Mouse (Mus musculus): ENCODE data around the gene Hydin.

DNA sequence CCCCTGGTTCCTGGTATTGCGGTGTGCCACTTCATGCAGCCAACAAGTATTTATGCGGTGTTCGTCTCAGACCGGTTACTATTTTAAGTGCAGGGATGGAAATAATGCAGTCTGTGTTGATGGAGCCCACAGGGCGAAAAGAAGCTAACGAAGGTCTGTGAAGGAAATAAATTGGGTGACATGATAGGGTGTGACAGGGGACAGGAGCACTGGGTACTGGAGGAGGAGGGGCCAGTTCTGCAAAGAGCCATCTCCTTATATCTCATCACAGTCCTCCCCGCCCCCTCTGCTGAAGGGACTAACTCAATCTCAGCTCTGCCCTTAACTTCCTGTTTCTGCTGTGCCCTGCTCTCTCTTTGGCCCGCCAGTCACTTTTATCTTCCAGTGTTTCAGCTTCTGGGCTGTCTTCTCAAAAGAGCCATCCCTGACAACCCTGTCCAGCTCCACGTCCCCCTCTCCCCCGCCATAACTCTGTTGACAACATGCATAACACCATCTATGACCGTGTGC lies 926 bp upstream of the Hydin start:
- no peak for TF ChIP-seq CTCF (IDR thresholded peaks at IDR 0.05; ENCODE audit: insufficient read depth, low read length)
- no peak for TF ChIP-seq POLR2A (IDR thresholded peaks at IDR 0.05; ENCODE audit: borderline replicate concordance, extremely low read depth, low read depth, low read length)
